Mouse (Mus musculus) testis, adult 10 weeks (tissue): ENCODE results near the gene Exd1. TPM values are rescaled to one million over a fixed set of nuclear protein-coding genes. Genes with fewer than 3 reads are reported as not detected.

Experiments used
- polyA plus RNA-seq: library from polyadenylated mRNA; stranded (reverse); fragments of 350-450 nt; fragmentation: Illumina TruSeq; extraction: RNeasy Lipid Tissue Mini Kit (QIAGEN cat#74804); gene quantifications from one replicate; pipeline ENCODE4 v1.2.3, GENCODE M21; 2014; ENCODE audit warnings: low read depth, low replicate concordance

Gene Exd1
- polyA plus RNA-seq: 7.4 TPM

DNA sequence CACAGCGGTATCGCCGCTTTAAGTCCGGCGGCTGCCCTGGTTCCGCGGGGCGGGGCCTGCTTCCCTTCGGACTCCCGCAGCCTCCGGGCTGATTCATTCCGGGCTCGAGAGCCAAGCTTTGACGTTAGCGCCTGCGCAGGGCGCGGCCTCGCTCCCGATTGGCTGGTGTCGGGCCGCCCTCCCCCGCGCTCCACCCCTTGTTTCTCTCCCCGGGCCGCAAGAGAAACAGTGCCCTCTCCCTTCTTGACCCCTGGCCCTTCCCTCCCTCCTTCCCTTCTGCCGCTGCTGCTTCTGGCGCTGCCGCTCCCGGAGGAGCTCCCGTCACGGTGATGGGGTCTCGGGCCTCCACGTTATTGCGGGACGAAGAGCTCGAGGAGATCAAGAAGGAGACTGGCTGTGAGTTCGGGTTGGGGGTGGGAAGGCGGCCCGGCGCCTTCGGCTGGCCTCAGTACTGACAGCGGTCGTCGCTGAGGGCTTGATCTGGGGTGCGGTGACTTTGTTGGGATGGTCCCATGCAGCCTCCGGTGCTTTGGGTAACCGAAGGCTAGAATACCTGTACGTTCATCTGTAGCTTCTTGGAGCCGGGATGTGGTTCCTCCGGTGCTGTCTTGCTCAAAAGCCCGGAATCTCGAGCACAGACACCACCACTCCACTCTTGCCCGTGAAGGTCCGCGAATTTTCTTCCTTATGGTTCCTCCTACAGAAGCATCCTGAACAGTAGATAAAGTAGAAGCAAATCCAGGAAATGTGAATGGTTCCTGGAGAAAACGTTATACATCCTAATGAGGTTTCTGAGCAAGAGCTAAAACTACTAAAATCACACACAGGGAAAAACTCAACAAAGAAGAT, at the start of gene Exd1, which contains the start of gene Chp1:
Gene Exd1 (minus strand): TSS at position 106 of the 849 bp plus-strand sequence.
Gene Chp1 (plus strand): TSS at position 176 of the 849 bp plus-strand sequence.

DNA sequence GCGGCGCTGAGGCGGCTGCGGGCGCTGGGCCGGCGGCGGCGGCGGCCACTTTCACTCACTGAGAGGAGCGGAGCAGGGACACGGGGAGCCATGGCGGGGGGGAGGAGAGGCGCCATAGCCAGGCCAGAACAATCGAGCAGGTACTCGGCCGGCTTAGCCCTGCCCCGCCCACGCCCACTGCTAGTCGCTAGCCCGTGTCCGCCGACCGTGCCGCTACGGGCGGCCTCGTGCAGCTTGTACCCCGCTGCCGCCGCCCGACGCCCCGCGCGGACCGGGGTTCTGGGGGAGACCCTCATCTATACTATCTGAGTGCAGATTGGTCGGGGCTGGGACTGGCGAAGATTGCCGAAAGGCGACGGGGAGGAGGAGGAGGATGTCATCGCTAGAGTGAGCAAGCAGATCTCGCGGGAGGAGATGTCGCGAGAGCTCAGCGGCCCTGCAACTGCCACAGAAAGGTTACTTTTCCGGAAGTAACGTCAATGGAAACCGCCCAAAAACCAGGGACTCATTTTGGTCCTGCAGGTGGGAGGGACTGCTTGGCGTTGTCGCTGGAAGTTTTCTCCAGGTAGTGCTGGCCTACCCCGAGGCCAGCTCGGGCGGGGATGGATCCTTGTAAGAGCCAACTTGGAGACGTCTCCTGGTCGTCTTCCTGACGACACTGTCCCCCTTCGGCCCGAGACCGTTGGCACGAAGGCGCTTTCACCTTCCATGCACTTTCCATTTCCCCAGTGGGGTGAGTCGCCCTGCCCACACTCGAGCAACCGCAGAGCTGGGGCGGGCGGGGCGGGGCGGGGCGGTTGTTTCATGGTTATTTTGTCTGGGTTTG, 69.6 kb downstream of the Exd1 start, which contains the start of gene Ino80:
Gene Ino80 (minus strand): TSS at position 117 of the 826 bp plus-strand sequence.

Other genes with a start within 250 kb of the Exd1 start
- not detected for gene Dll4, start 221.8 kb downstream of the Exd1 start, polyA plus RNA-seq
- gene Chac1, start 196.4 kb downstream of the Exd1 start, polyA plus RNA-seq: 0.21 TPM
- 18.7 TPM for gene Ino80, start 69.9 kb downstream of the Exd1 start, polyA plus RNA-seq
- 45.9 TPM for gene Chp1, start 70 bp upstream of the Exd1 start, polyA plus RNA-seq
- gene Nusap1, start 70.7 kb upstream of the Exd1 start, polyA plus RNA-seq: 80.6 TPM
- 31.1 TPM for gene Oip5, start 70.8 kb upstream of the Exd1 start, polyA plus RNA-seq
- 44.5 TPM for gene Ndufaf1, start 115.2 kb upstream of the Exd1 start, polyA plus RNA-seq
- gene Rtf1, start 127.4 kb upstream of the Exd1 start, polyA plus RNA-seq: 35.8 TPM
- 0.59 TPM for gene Itpka, start 194.7 kb upstream of the Exd1 start, polyA plus RNA-seq
- not detected for gene Ltk, start 212.8 kb upstream of the Exd1 start, polyA plus RNA-seq
- 1.7 TPM for gene Rpap1, start 239.9 kb upstream of the Exd1 start, polyA plus RNA-seq